Mouse (Mus musculus): ENCODE data around the gene 4930407I10Rik. TPM values are rescaled to one million over a fixed set of nuclear protein-coding genes. Genes with fewer than 3 reads are reported as not detected.

Gene 4930407I10Rik
- total and polyA plus RNA-seq, 3 experiments, result not detected

GRCm38 (mm10) chr15:82027276-82027675, 31.7 kb upstream of the 4930407I10Rik start:
- H3K36me3 ChIP-seq (ENCODE audit: control insufficient read depth in 1 of 2, insufficient read depth in 2 of 2, low read length in 2 of 2), result peaks cover 0 to 22% of the 10 kb centered on the region in 2 experiments; a peak in 2 of 4 replicates
- no peaks in the 10 kb centered on the region for H3K79me2 ChIP-seq (ENCODE audit: control insufficient read depth, insufficient read depth, low read length, poor library complexity)
- no peaks in the 10 kb centered on the region for H3K27me3 ChIP-seq (ENCODE audit: control insufficient read depth in 1 of 2, insufficient read depth in 2 of 2, low read length in 2 of 2)
- no peak for DNase-seq (ENCODE audit: low read depth, low spot score)
- H3K27ac ChIP-seq (ENCODE audit: control insufficient read depth, low read depth, low read length), result no peak overlapping the region
- no peaks in the 10 kb centered on the region for H3K9me3 ChIP-seq (replicated peaks; ENCODE audit: insufficient read depth, low read length)
- no peak overlapping the region for H3K9ac ChIP-seq (ENCODE audit: control insufficient read depth, low read depth, low read length, poor library complexity, severe bottlenecking)
- no peak overlapping the region for H3K4me3 ChIP-seq (ENCODE audit: control insufficient read depth in 1 of 2, insufficient read depth in 1 of 2, low read depth in 2 of 2, low read length in 2 of 2)
- H3K4me1 ChIP-seq (ENCODE audit: control insufficient read depth in 1 of 2, insufficient read depth in 2 of 2, low read length in 2 of 2), result no peaks in the 10 kb centered on the region
- TF ChIP-seq NRF1 (IDR thresholded peaks at IDR 0.05; ENCODE audit: insufficient read depth, low read depth, low read length, poor library complexity, severe bottlenecking) (no peak), JUND (IDR thresholded peaks at IDR 0.05; ENCODE audit: low read depth, low read length) (no peak), ZKSCAN1 (IDR thresholded peaks at IDR 0.05; ENCODE audit: low read depth, low read length) (no peak), POLR2A (IDR thresholded peaks at IDR 0.05; ENCODE audit: control insufficient read depth in 1 of 2, insufficient read depth in 1 of 2, low read depth in 1 of 2, low read length in 2 of 2, poor library complexity in 1 of 2) (no peak), ZMIZ1 (IDR thresholded peaks at IDR 0.05; ENCODE audit: low read depth, low read length) (no peak), RAD21 (IDR thresholded peaks at IDR 0.05; ENCODE audit: low read depth, low read length) (no peak), TAL1 (IDR thresholded peaks at IDR 0.05; ENCODE audit: low read length) (no peak), BHLHE40 (IDR thresholded peaks at IDR 0.05; ENCODE audit: borderline replicate concordance, low read depth, low read length) (no peak), ZC3H11A (IDR thresholded peaks at IDR 0.05; ENCODE audit: low read depth, low read length) (no peak)

- H3K9ac ChIP-seq (ENCODE audit: control insufficient read depth, low read depth, low read length, poor library complexity, severe bottlenecking), result no peak overlapping the region
- TF ChIP-seq ELF1 (IDR thresholded peaks at IDR 0.05; ENCODE audit: low read depth, low read length) (no peak), UBTF (IDR thresholded peaks at IDR 0.05; ENCODE audit: borderline replicate concordance, insufficient read depth, low read depth, low read length) (no peak), MAZ (IDR thresholded peaks at IDR 0.05; ENCODE audit: low read depth, low read length) (no peak), MAX (IDR thresholded peaks at IDR 0.05; ENCODE audit: low read length) (no peak), HCFC1 (IDR thresholded peaks at IDR 0.05; ENCODE audit: low read depth, low read length) (no peak), TAL1 (IDR thresholded peaks at IDR 0.05; ENCODE audit: low read length) (no peak), RAD21 (IDR thresholded peaks at IDR 0.05; ENCODE audit: low read depth, low read length) (no peak), EP300 (IDR thresholded peaks at IDR 0.05; ENCODE audit: low read depth in 1 of 2, low read length in 2 of 2) (no peak), NRF1 (IDR thresholded peaks at IDR 0.05; ENCODE audit: insufficient read depth, low read depth, low read length, poor library complexity, severe bottlenecking) (no peak), KAT2A (conservative IDR thresholded peaks at IDR 0.05; ENCODE audit: low read depth, low read length) (no peak), NELFE (IDR thresholded peaks at IDR 0.05; ENCODE audit: low read depth, low read length) (no peak)
- H3K36me3 ChIP-seq (ENCODE audit: control insufficient read depth in 1 of 2, insufficient read depth in 2 of 2, low read length in 2 of 2), result peaks cover 0 to 26% of the 10 kb centered on the region in 2 experiments; a peak in 2 of 4 replicates
- DNase-seq (ENCODE audit: low read depth, low spot score), result no peak
- H3K79me2 ChIP-seq (ENCODE audit: control insufficient read depth, insufficient read depth, low read length, poor library complexity), result no peaks in the 10 kb centered on the region
- no peaks in the 10 kb centered on the region for H3K9me3 ChIP-seq (replicated peaks; ENCODE audit: insufficient read depth, low read length)
- H3K4me3 ChIP-seq (ENCODE audit: control insufficient read depth in 1 of 2, insufficient read depth in 1 of 2, low read depth in 2 of 2, low read length in 2 of 2), result no peak overlapping the region
- H3K27ac ChIP-seq (ENCODE audit: control insufficient read depth, low read depth, low read length), result no peak overlapping the region
- H3K27me3 ChIP-seq (ENCODE audit: control insufficient read depth in 1 of 2, insufficient read depth in 2 of 2, low read length in 2 of 2), result no peaks in the 10 kb centered on the region
- H3K4me1 ChIP-seq (ENCODE audit: control insufficient read depth in 1 of 2, insufficient read depth in 2 of 2, low read length in 2 of 2), result no peaks in the 10 kb centered on the region
Observed at GRCm38 (mm10) chr15:82027726-82028125, 31.2 kb upstream of the 4930407I10Rik start.

Data from MEL (cell line).